Mouse (Mus musculus) c-Kit-positive CD71-negative TER-119-negative erythroid progenitor cells, embryonic 14.5 days (primary cell): ENCODE measurements around the gene Krt80.
"Not testable (repeated sequence)": the region's sequence is repeated elsewhere in the genome, so short reads cannot be mapped to it uniquely, and the experiment has no call there.

Experiments
- DNase-seq: peaks from one replicate; pipeline ENCODE4 v3.0.0-alpha.2; 2013; ENCODE audit warnings: low read depth

Krt80 gene

GRCm38 (mm10) chr15:101341797-101342515 is 28.0 kb downstream of the Krt80 start:
- DNase-seq: no peak

GRCm38 (mm10) chr15:101339537-101339936 is 30.4 kb downstream of the Krt80 start:
- DNase-seq: peak; percentile 82

- no peak for DNase-seq
Measured at GRCm38 (mm10) chr15:101338359-101338758, 31.6 kb downstream of the Krt80 start.

GRCm38 (mm10) chr15:101336474-101337174 is 33.3 kb downstream of the Krt80 start:
- peak; percentile 56 for DNase-seq

GRCm38 (mm10) chr15:101333648-101334047 is 36.3 kb downstream of the Krt80 start:
- DNase-seq: no peak

GRCm38 (mm10) chr15:101333165-101333564 is 36.8 kb downstream of the Krt80 start:
- DNase-seq: no peak

- DNase-seq: no peak
Measured at GRCm38 (mm10) chr15:101332370-101332769, 37.6 kb downstream of the Krt80 start.

- DNase-seq: no peak
Measured at GRCm38 (mm10) chr15:101331090-101331489, 38.9 kb downstream of the Krt80 start.

- DNase-seq: no peak
Measured at GRCm38 (mm10) chr15:101329564-101329892, 40.4 kb downstream of the Krt80 start.

GRCm38 (mm10) chr15:101328876-101329563 is 40.9 kb downstream of the Krt80 start:
- no peak for DNase-seq

- peak; percentile 83 for DNase-seq
Measured at GRCm38 (mm10) chr15:101327282-101327681, 42.7 kb downstream of the Krt80 start.

- DNase-seq: peak; percentile 50
Measured at GRCm38 (mm10) chr15:101325991-101326534, 43.9 kb downstream of the Krt80 start.

GRCm38 (mm10) chr15:101324409-101324808 is 45.6 kb downstream of the Krt80 start:
- DNase-seq: not testable (repeated sequence)

GRCm38 (mm10) chr15:101323511-101323910 is 46.5 kb downstream of the Krt80 start:
- DNase-seq: no peak

GRCm38 (mm10) chr15:101322640-101323039 is 47.3 kb downstream of the Krt80 start:
- no peak for DNase-seq

- DNase-seq: no peak
Measured at GRCm38 (mm10) chr15:101322106-101322505, 47.9 kb downstream of the Krt80 start.

GRCm38 (mm10) chr15:101321126-101321525 is 48.8 kb downstream of the Krt80 start:
- no peak for DNase-seq

GRCm38 (mm10) chr15:101320618-101321041 is 49.3 kb downstream of the Krt80 start:
- peak; percentile 71 for DNase-seq

GRCm38 (mm10) chr15:101320010-101320617 is 49.8 kb downstream of the Krt80 start:
- no peak for DNase-seq

GRCm38 (mm10) chr15:101318889-101319765 is 50.8 kb downstream of the Krt80 start:
- DNase-seq: no peak

- DNase-seq: no peak
Measured at GRCm38 (mm10) chr15:101317814-101318500, 52.0 kb downstream of the Krt80 start.
